Mouse (Mus musculus): Measurements from ENCODE around the gene Slc35f1. TPM values are rescaled to one million over a fixed set of nuclear protein-coding genes. Genes with fewer than 3 reads are reported as not detected.

Slc35f1 gene
- polyA plus RNA-seq, 1 experiment, result not detected

DNA sequence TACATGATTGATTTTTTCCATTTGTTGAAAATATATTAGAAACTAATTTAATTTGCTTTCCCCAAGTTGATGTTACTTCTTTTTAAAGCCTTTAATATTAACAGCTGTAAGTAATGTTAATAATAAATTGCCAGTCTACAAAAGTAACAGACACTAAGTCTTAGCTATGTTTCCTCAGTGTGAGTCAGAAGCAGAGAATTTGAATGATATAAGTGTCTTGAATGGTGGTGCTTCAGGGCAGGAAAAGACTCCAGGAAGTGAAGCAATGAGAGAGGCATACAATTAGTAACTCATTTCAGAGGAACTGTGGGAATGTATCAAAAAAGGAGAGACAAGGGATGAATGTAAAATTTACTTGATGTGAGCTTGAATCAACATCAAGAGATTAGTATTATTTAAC, 244.3 kb downstream of the Slc35f1 start:
- H3K27ac ChIP-seq (ENCODE audit: insufficient read depth, low read depth, low read length), result no peak overlapping the region
- TF ChIP-seq POLR2A (IDR thresholded peaks at IDR 0.05; ENCODE audit: insufficient read depth, low read depth, low read length), result no peak
- no peak for TF ChIP-seq CTCF (IDR thresholded peaks at IDR 0.05; ENCODE audit: insufficient read depth, low read depth, low read length)
- H3K4me3 ChIP-seq (ENCODE audit: insufficient read depth, low read depth, low read length), result no peak overlapping the region
- H3K4me1 ChIP-seq (ENCODE audit: control insufficient read depth, insufficient read depth, low read length), result no peaks in the 10 kb centered on the region

DNA sequence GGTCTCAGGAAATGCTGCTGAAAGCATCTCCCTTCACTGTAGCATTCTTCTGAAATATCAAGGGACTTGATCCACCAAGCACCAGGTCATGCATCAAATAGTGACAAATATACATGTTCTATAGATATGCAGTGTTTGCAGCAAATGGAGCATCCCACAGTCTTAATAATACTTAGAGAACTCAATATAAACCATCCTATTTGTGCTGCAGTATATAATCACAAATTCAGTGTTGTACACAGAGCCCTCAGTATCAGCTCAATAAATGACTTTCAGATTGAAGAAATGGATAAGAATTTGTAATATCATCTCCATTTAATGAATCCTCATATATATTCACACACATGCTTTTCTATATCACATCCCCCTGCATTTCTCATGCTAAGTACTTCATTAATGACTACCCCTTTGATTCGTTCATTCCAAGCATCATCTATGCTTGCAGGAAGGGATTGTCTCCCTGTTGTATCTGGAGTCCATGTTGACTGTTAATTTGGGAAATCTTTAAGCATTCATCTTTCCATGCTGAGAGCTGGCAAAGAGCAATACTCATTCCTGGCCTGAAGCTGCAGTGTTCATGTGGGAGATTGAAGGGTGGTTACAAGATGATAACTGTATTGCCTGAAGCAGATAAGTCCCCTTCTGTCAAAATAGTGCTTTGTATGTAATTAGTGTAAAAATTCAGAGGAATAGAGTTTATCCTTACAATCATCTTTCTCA, 249.9 kb downstream of the Slc35f1 start:
- H3K27ac ChIP-seq (ENCODE audit: insufficient read depth, low read depth, low read length), result no peak overlapping the region
- H3K4me1 ChIP-seq (ENCODE audit: control insufficient read depth, insufficient read depth, low read length), result no peaks in the 10 kb centered on the region
- 52% methylated on average over 1 of the region's 1 CpGs for WGBS
- H3K4me3 ChIP-seq (ENCODE audit: insufficient read depth, low read depth, low read length), result no peak overlapping the region
- TF ChIP-seq CTCF (IDR thresholded peaks at IDR 0.05; ENCODE audit: insufficient read depth, low read depth, low read length), result no peak
- no peak for TF ChIP-seq POLR2A (IDR thresholded peaks at IDR 0.05; ENCODE audit: insufficient read depth, low read depth, low read length)

DNA sequence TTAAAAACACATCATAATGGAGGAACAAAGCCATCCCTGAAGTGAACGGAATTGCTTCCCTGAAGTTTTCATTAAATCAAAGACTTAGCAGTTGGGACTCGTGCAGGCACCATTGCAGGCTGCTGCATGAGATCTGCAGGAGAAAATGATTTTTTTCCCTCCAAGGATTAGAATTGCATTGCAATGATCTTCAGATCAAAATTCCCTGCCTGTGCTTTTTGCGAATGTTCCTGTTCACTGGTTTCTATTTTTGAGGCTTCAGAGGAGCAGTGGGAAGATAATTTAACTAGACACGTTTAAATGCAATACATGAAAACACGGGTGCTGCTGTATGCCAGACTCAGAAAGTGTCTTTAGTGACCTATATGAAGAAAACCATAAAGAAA, 250.5 kb downstream of the Slc35f1 start:
- Histone ChIP-seq H3K4me1 (ENCODE audit: control insufficient read depth, insufficient read depth, low read length) (no peaks in the 10 kb centered on the region), H3K4me3 (ENCODE audit: insufficient read depth, low read depth, low read length) (no peak overlapping the region), H3K27ac (ENCODE audit: insufficient read depth, low read depth, low read length) (no peak overlapping the region)
- WGBS, result 25% methylated on average over 5 of the region's 5 CpGs
- TF ChIP-seq POLR2A (IDR thresholded peaks at IDR 0.05; ENCODE audit: insufficient read depth, low read depth, low read length) (no peak), CTCF (IDR thresholded peaks at IDR 0.05; ENCODE audit: insufficient read depth, low read depth, low read length) (no peak)

DNA sequence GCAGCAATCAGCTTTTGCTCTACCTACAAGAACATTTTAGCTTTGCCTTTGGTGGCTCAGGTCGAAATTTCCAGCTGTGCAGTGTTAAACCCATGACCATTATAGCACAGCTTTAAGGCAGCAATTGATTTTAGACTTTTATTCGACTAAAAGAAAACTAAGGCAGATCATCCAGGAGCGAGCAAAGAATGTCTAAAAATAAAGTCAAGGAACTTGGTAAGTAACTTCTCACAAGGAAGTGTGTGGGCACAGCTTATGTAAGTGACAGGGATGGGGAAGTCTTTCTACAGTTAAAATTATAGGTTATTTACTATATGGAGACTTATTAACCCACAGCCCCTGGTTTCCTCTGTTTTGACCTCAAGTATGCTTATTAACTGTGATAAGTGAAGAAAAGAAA, 262.2 kb downstream of the Slc35f1 start:
- TF ChIP-seq POLR2A (IDR thresholded peaks at IDR 0.05; ENCODE audit: insufficient read depth, low read depth, low read length), result no peak
- TF ChIP-seq CTCF (IDR thresholded peaks at IDR 0.05; ENCODE audit: insufficient read depth, low read depth, low read length), result no peak
- peaks cover 5% of the 10 kb centered on the region; the same call in 1 of the 2 replicates for H3K4me1 ChIP-seq (ENCODE audit: control insufficient read depth, insufficient read depth, low read length)
- H3K4me3 ChIP-seq (ENCODE audit: insufficient read depth, low read depth, low read length), result no peak overlapping the region
- H3K27ac ChIP-seq (ENCODE audit: insufficient read depth, low read depth, low read length), result no peak overlapping the region
- WGBS, result 36% methylated on average over 3 of the region's 3 CpGs

DNA sequence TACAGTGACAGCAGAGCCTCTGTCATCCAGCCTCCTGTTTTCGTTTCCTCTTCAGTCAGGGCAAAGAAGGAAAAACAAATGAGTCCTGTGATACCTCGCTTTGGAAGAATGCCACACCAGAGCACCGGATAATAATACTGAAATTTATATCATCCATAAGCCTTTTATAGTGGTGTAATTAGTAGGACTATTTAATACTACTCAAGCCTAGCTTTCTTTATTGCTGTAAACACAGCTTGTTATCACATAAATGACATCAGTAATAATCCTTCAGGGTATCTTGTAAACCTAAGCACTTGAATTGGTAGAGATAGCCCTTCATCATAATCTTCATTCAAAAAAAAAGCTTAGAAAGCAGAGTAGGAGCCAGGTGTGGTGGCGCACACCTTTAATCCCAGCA, 266.4 kb downstream of the Slc35f1 start:
- Histone ChIP-seq H3K4me3 (ENCODE audit: insufficient read depth, low read depth, low read length) (no peak overlapping the region), H3K27ac (ENCODE audit: insufficient read depth, low read depth, low read length) (no peak overlapping the region), H3K4me1 (ENCODE audit: control insufficient read depth, insufficient read depth, low read length) (peaks cover 5% of the 10 kb centered on the region; the same call in 1 of the 2 replicates)
- TF ChIP-seq POLR2A (IDR thresholded peaks at IDR 0.05; ENCODE audit: insufficient read depth, low read depth, low read length) (no peak), CTCF (IDR thresholded peaks at IDR 0.05; ENCODE audit: insufficient read depth, low read depth, low read length) (no peak)
- 59% methylated on average over 4 of the region's 4 CpGs for WGBS

GRCm38 (mm10) chr10:52979251-52979650, 288.9 kb downstream of the Slc35f1 start:
- Histone ChIP-seq H3K27ac (ENCODE audit: insufficient read depth, low read depth, low read length) (no peak overlapping the region), H3K4me3 (ENCODE audit: insufficient read depth, low read depth, low read length) (no peak overlapping the region), H3K4me1 (ENCODE audit: control insufficient read depth, insufficient read depth, low read length) (no peaks in the 10 kb centered on the region)
- WGBS, result 79% methylated on average over 1 of the region's 1 CpGs
- TF ChIP-seq POLR2A (IDR thresholded peaks at IDR 0.05; ENCODE audit: insufficient read depth, low read depth, low read length) (no peak), CTCF (IDR thresholded peaks at IDR 0.05; ENCODE audit: insufficient read depth, low read depth, low read length) (no peak)

DNA sequence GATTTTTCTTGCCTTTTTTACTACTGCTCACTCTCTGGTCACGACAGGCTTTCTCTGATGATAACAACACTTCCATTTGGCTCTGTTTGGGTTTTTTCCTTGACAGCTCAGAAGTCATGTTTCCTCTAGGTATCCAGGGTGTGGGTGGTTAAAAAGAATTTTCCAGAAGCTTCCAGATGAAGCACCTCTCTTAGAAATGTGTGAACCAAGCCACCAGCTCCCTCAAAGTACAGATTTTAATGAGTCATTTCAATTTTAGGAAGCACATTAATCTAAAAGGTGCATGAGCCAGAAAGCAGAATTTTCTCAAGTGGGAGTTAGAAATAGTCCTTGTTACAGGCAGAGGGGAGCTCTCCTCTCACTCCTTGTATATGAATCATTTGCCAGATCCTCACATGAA, 292.5 kb downstream of the Slc35f1 start:
- no peak overlapping the region for H3K27ac ChIP-seq (ENCODE audit: insufficient read depth, low read depth, low read length)
- no peak for TF ChIP-seq CTCF (IDR thresholded peaks at IDR 0.05; ENCODE audit: insufficient read depth, low read depth, low read length)
- no peak for TF ChIP-seq POLR2A (IDR thresholded peaks at IDR 0.05; ENCODE audit: insufficient read depth, low read depth, low read length)
- 41% methylated on average over 1 of the region's 1 CpGs for WGBS
- H3K4me3 ChIP-seq (ENCODE audit: insufficient read depth, low read depth, low read length), result no peak overlapping the region
- no peaks in the 10 kb centered on the region for H3K4me1 ChIP-seq (ENCODE audit: control insufficient read depth, insufficient read depth, low read length)

DNA sequence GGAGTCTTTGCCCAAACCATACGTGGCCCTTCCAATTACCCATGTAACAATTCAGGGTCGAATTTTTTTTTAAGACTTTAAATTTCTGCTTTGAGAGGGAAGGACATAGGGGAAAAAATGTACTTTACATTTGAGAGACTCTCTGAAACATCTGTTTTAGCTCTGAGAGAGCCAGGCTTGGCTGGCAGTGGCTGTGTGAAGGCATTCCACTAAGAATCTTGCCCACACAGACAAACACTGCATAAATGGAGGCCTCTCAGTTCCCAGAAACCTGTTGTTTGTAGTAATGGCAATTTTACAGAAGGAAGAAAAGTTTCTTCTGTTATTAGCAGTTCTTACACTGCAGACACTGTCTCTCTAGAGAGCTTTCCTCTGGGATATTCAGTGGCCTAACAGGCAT, 301.9 kb downstream of the Slc35f1 start:
- H3K4me1 ChIP-seq (ENCODE audit: control insufficient read depth, insufficient read depth, low read length), result no peaks in the 10 kb centered on the region
- no peak for TF ChIP-seq CTCF (IDR thresholded peaks at IDR 0.05; ENCODE audit: insufficient read depth, low read depth, low read length)
- no peak for TF ChIP-seq POLR2A (IDR thresholded peaks at IDR 0.05; ENCODE audit: insufficient read depth, low read depth, low read length)
- 58% methylated on average over 2 of the region's 2 CpGs for WGBS
- H3K27ac ChIP-seq (ENCODE audit: insufficient read depth, low read depth, low read length), result no peak overlapping the region
- no peak overlapping the region for H3K4me3 ChIP-seq (ENCODE audit: insufficient read depth, low read depth, low read length)

- H3K4me1 ChIP-seq (ENCODE audit: control insufficient read depth, insufficient read depth, low read length), result no peaks in the 10 kb centered on the region
- H3K4me3 ChIP-seq (ENCODE audit: insufficient read depth, low read depth, low read length), result no peak overlapping the region
- WGBS, result 19% methylated on average over 2 of the region's 2 CpGs
- H3K27ac ChIP-seq (ENCODE audit: insufficient read depth, low read depth, low read length), result no peak overlapping the region
- TF ChIP-seq POLR2A (IDR thresholded peaks at IDR 0.05; ENCODE audit: insufficient read depth, low read depth, low read length), result no peak
These were observed 306.6 kb downstream of the Slc35f1 start for GRCm38 (mm10) chr10:52996886-52997285.

- Histone ChIP-seq H3K4me1 (ENCODE audit: control insufficient read depth, insufficient read depth, low read length) (no peaks in the 10 kb centered on the region), H3K27ac (ENCODE audit: insufficient read depth, low read depth, low read length) (no peak overlapping the region), H3K4me3 (ENCODE audit: insufficient read depth, low read depth, low read length) (no peak overlapping the region)
- WGBS, result 96% methylated on average over 7 of the region's 7 CpGs
- TF ChIP-seq POLR2A (IDR thresholded peaks at IDR 0.05; ENCODE audit: insufficient read depth, low read depth, low read length), result no peak
- no peak for TF ChIP-seq CTCF (IDR thresholded peaks at IDR 0.05; ENCODE audit: insufficient read depth, low read depth, low read length)
These were observed 310.8 kb downstream of the Slc35f1 start for GRCm38 (mm10) chr10:53001136-53001535.
